14 mouse cellular contexts compared by ENCODE assay signal in genomic region chr15:13859193-13859592, GRCm38 (mm10).
DNase-seq lines count a peak whose midpoint lies in the region; ATAC-seq and TF ChIP-seq lines count a peak whose summit lies in the region.
"Had no signal": no experiment of that assay in that cellular context is flagged by ENCODE, and none has a peak within 500 bp of the region (broad histone marks: within the 10 kb centered on the region; RNA-seq: fewer than 3 reads in every experiment).

No protein-coding gene starts in this region.

- H3K4me2 ChIP-seq in kidney, postnatal 0 days (ENCODE audit: low read length), result no peak overlapping the region
- H3K4me2 ChIP-seq in midbrain, postnatal 0 days (ENCODE audit: low read depth, low read length, poor library complexity, severe bottlenecking), result no peak overlapping the region
- H3K4me2 ChIP-seq: embryonic facial prominence, embryonic 12.5 days; limb, embryonic 13.5 days; stomach, embryonic 15.5 days had no signal

- H3K9ac ChIP-seq in kidney, postnatal 0 days (ENCODE audit: low read depth, low read length), result no peak overlapping the region
- H3K9ac ChIP-seq in midbrain, postnatal 0 days (replicated peaks; ENCODE audit: low read length, poor library complexity, severe bottlenecking), result no peak overlapping the region
- H3K9ac ChIP-seq: embryonic facial prominence, embryonic 12.5 days; limb, embryonic 13.5 days; stomach, embryonic 15.5 days had no signal

- H3K4me1 ChIP-seq in kidney, postnatal 0 days (replicated peaks; ENCODE audit: insufficient read depth, low read length), result no peaks in the 10 kb centered on the region
- no peaks in the 10 kb centered on the region for H3K4me1 ChIP-seq in midbrain, postnatal 0 days (ENCODE audit: insufficient read depth, low read length)
- no peaks in the 10 kb centered on the region for H3K4me1 ChIP-seq in midbrain, embryonic 10.5 days
- H3K4me1 ChIP-seq: embryonic facial prominence, embryonic 12.5 days; limb, embryonic 13.5 days; stomach, embryonic 15.5 days had no signal

- H3K27me3 ChIP-seq in kidney, postnatal 0 days (ENCODE audit: insufficient read depth, low read length), result no peaks in the 10 kb centered on the region
- H3K27me3 ChIP-seq in midbrain, postnatal 0 days (ENCODE audit: insufficient read depth, low read length), result no peaks in the 10 kb centered on the region
- no peaks in the 10 kb centered on the region for H3K27me3 ChIP-seq in midbrain, embryonic 10.5 days (ENCODE audit: low read depth, poor library complexity, severe bottlenecking)
- H3K27me3 ChIP-seq: embryonic facial prominence, embryonic 12.5 days; limb, embryonic 13.5 days; stomach, embryonic 15.5 days had no signal

- H3K4me3 ChIP-seq in kidney, postnatal 0 days (replicated peaks; ENCODE audit: low read depth, low read length), result no peak overlapping the region
- no peak overlapping the region for H3K4me3 ChIP-seq in midbrain, postnatal 0 days (ENCODE audit: low read depth, low read length)
- H3K4me3 ChIP-seq in midbrain, embryonic 10.5 days, result no peak overlapping the region
- H3K4me3 ChIP-seq: embryonic facial prominence, embryonic 12.5 days; limb, embryonic 13.5 days; stomach, embryonic 15.5 days had no signal

- no peak for ATAC-seq in kidney, postnatal 0 days (replicated peaks; ENCODE audit: low FRiP score, low read depth)
- ATAC-seq in midbrain, postnatal 0 days (ENCODE audit: low FRiP score), result no peak
- ATAC-seq: midbrain, embryonic 16.5 days had no signal

- DNase-seq in kidney, postnatal 0 days (ENCODE audit: low spot score), result peak; percentile 61
- DNase-seq in kidney, adult 9 months, result no peak
- DNase-seq in midbrain, postnatal 0 days (ENCODE audit: low spot score), result peak; percentile 28
- no peak for DNase-seq in midbrain, embryonic 10.5 days (ENCODE audit: low spot score)
- peak; percentile 23 for DNase-seq in brain, adult 2 months (ENCODE audit: low read depth, low spot score)
- DNase-seq in retina, postnatal 7 days (ENCODE audit: low read depth, low spot score), result peak; percentile 0
- DNase-seq in gastrocnemius, adult 8-10 months (ENCODE audit: low spot score in 2 of 2), result no peak
- DNase-seq in lung, adult 18-20 months, result no peak
- DNase-seq: gastrocnemius, postnatal 14 days; heart, postnatal 14 days had no signal

- H3K27ac ChIP-seq in kidney, postnatal 0 days, result no peak overlapping the region
- no peak overlapping the region for H3K27ac ChIP-seq in midbrain, postnatal 0 days (ENCODE audit: low read depth, low read length)
- no peak overlapping the region for H3K27ac ChIP-seq in midbrain, embryonic 10.5 days (replicated peaks)
- H3K27ac ChIP-seq: embryonic facial prominence, embryonic 12.5 days; limb, embryonic 13.5 days; stomach, embryonic 15.5 days had no signal

- no peaks in the 10 kb centered on the region for H3K9me3 ChIP-seq in kidney, postnatal 0 days (replicated peaks; ENCODE audit: low read length)
- H3K9me3 ChIP-seq in midbrain, postnatal 0 days (ENCODE audit: low read length), result no peaks in the 10 kb centered on the region
- no peaks in the 10 kb centered on the region for H3K9me3 ChIP-seq in midbrain, embryonic 10.5 days (replicated peaks)
- H3K9me3 ChIP-seq: embryonic facial prominence, embryonic 12.5 days; limb, embryonic 13.5 days; stomach, embryonic 15.5 days had no signal

- peak; percentile 87 for TF ChIP-seq CTCF in kidney, postnatal 0 days (IDR thresholded peaks at IDR 0.05; ENCODE audit: low read depth)
- peak; percentile 75 for TF ChIP-seq CTCF in midbrain, postnatal 0 days (IDR thresholded peaks at IDR 0.05)

- H3K36me3 ChIP-seq in kidney, postnatal 0 days (ENCODE audit: insufficient read depth, low read length), result no peaks in the 10 kb centered on the region
- no peaks in the 10 kb centered on the region for H3K36me3 ChIP-seq in midbrain, postnatal 0 days (ENCODE audit: insufficient read depth, low read length)
- H3K36me3 ChIP-seq in midbrain, embryonic 10.5 days, result no peaks in the 10 kb centered on the region
- H3K36me3 ChIP-seq: embryonic facial prominence, embryonic 12.5 days; limb, embryonic 13.5 days; stomach, embryonic 15.5 days had no signal

- WGBS in kidney, postnatal 0 days, result 83% methylated on average over 1 of the region's 1 CpGs
- whole genome bisulfite sequencing in midbrain, postnatal 0 days, result 97% methylated on average over 1 of the region's 1 CpGs
- 96% methylated on average over 1 of the region's 1 CpGs for WGBS in midbrain, embryonic 10.5 days

Comparison
In these comparisons a context has a peak if more than half of its experiments do, and no peak if none do; other contexts are left out.
1. DNase-seq: peak in kidney, postnatal 0 days (single experiment), midbrain, postnatal 0 days (single experiment), brain, adult 2 months (single experiment) and retina, postnatal 7 days (single experiment); none in kidney, adult 9 months (single experiment), midbrain, embryonic 10.5 days (single experiment), gastrocnemius, adult 8-10 months (0 of 2) and lung, adult 18-20 months (0 of 2).